Mouse (Mus musculus): ENCODE results near the gene Heatr1. TPM values are rescaled to one million over a fixed set of nuclear protein-coding genes. Genes with fewer than 3 reads are reported as not detected.

Gene Heatr1
- polyA plus RNA-seq, 1 experiment = 20.8 TPM

DNA sequence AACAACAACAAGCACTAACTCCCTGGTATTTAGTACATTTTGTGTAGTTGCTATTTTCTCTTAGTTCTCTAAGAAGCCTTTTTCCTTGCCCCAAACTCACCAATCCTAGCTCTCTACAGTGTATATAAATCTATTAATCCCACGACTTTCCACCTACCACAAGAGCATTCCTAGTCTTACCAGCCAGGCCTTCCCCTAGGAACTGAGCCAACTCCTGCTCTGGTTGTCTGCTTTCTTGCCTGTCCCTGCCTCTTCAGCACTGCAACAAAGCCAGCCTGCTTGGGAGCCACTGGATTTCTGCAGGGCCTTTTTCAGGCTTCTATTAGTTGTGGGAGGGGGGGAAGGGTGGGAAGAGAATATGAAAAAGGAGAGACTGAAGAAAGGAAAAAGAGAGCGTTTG is 90.4 kb downstream of the Heatr1 start:
- Histone ChIP-seq H3K4me3 (ENCODE audit: control insufficient read depth, low read depth, low read length) (no peak overlapping the region), H3K27me3 (ENCODE audit: control insufficient read depth, insufficient read depth, low read length) (no peaks in the 10 kb centered on the region), H3K27ac (ENCODE audit: control insufficient read depth, insufficient read depth, low read depth, low read length) (no peak overlapping the region), H3K36me3 (ENCODE audit: control insufficient read depth, insufficient read depth, low read length) (no peaks in the 10 kb centered on the region), H3K4me1 (ENCODE audit: control insufficient read depth, insufficient read depth, low read length) (no peaks in the 10 kb centered on the region)
- no peak for TF ChIP-seq POLR2A (IDR thresholded peaks at IDR 0.05; ENCODE audit: control insufficient read depth, low read depth, low read length)
- TF ChIP-seq CTCF (IDR thresholded peaks at IDR 0.05; ENCODE audit: control insufficient read depth, insufficient read depth, insufficient replicate concordance, low read depth, low read length) = no peak

DNA sequence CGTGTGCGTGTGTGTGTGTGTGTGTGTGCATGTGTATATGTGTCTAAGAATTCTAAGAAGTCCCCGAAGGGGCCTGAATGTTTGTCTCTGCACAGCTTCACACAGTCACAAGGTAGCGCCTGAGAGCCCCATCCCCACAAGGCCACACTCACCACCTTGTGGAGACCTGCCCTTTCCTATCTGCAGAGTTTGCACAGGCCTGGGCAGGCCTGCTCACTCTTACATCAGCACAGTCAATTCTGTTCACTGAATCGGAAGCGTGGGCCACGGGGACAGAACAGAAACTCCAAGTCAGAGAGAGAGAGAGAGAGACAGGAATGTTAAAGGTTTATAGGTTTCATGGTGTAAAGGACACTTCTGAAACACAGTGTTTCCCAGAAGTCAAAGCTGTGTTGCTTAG is 90.8 kb downstream of the Heatr1 start:
- Histone ChIP-seq H3K36me3 (ENCODE audit: control insufficient read depth, insufficient read depth, low read length) (no peaks in the 10 kb centered on the region), H3K4me3 (ENCODE audit: control insufficient read depth, low read depth, low read length) (no peak overlapping the region), H3K27me3 (ENCODE audit: control insufficient read depth, insufficient read depth, low read length) (no peaks in the 10 kb centered on the region), H3K27ac (ENCODE audit: control insufficient read depth, insufficient read depth, low read depth, low read length) (no peak overlapping the region), H3K4me1 (ENCODE audit: control insufficient read depth, insufficient read depth, low read length) (no peaks in the 10 kb centered on the region)
- TF ChIP-seq POLR2A (IDR thresholded peaks at IDR 0.05; ENCODE audit: control insufficient read depth, low read depth, low read length) = no peak
- no peak for TF ChIP-seq CTCF (IDR thresholded peaks at IDR 0.05; ENCODE audit: control insufficient read depth, insufficient read depth, insufficient replicate concordance, low read depth, low read length)

Other genes with a start within 250 kb of the Heatr1 start
- gene Mtr, start 136.9 kb upstream of the Heatr1 start, polyA plus RNA-seq (2012; rRNA removed) = 9.8 and 11.0 TPM in 2 replicates
- 5.0 and 6.5 TPM in 2 replicates for gene Actn2, start 54.3 kb upstream of the Heatr1 start, polyA plus RNA-seq (2012; rRNA removed)
- gene Lgals8, start 69.9 kb downstream of the Heatr1 start, polyA plus RNA-seq (2012; rRNA removed) = 114 and 115 TPM in 2 replicates
- gene Edaradd, start 125.4 kb downstream of the Heatr1 start, polyA plus RNA-seq (2012; rRNA removed) = 0.19 and 0.25 TPM in 2 replicates
- 50.6 and 61.3 TPM in 2 replicates for gene Ero1lb, start 170.8 kb downstream of the Heatr1 start, polyA plus RNA-seq (2012; rRNA removed)

All from testis, adult 2 months (tissue).